Mouse (Mus musculus) left cerebral cortex, adult 8-10 months (tissue): ENCODE data around the gene AI661453. TPM values are rescaled to one million over a fixed set of nuclear protein-coding genes. Genes with fewer than 3 reads are reported as not detected.
"Not testable (repeated sequence)": the region's sequence is repeated elsewhere in the genome, so short reads cannot be mapped to it uniquely, and the experiment has no call there.

Experiments used
- DNase-seq, 2 experiments: peaks; one replicate each; pipeline ENCODE4 v3.0.0; 2022; ENCODE audit warnings: low spot score in 2 of 2
- total RNA-seq, 4 experiments: library from RNA; stranded (reverse); gene quantifications; 2 replicates each; pipeline ENCODE4 v1.2.4; 2022

The AI661453 gene
- total RNA-seq, result 1 to 10 TPM in 1 of 4 experiments, under 1 TPM in 3; 0.35 to 1.4 (median 0.64) TPM

GRCm38 (mm10) chr17:47436156-47436906 lies at the start of gene AI661453:
AI661453 (plus strand) TSS chr17:47436615.
- DNase-seq, result no peak

GRCm38 (mm10) chr17:47386649-47387048 lies 49.8 kb upstream of the AI661453 start:
- no peak for DNase-seq

GRCm38 (mm10) chr17:47394223-47394869 lies 42.1 kb upstream of the AI661453 start:
- DNase-seq, result no peak

GRCm38 (mm10) chr17:47395376-47395913 lies 41.0 kb upstream of the AI661453 start:
- DNase-seq, result no peak

- DNase-seq, result no peak
Observed at GRCm38 (mm10) chr17:47399091-47399490, 37.3 kb upstream of the AI661453 start.

- DNase-seq, result no peak
Observed at GRCm38 (mm10) chr17:47400451-47400850, 36.0 kb upstream of the AI661453 start, which contains the start of gene Guca1a. Guca1a (minus strand) TSS chr17:47400584.

DNA sequence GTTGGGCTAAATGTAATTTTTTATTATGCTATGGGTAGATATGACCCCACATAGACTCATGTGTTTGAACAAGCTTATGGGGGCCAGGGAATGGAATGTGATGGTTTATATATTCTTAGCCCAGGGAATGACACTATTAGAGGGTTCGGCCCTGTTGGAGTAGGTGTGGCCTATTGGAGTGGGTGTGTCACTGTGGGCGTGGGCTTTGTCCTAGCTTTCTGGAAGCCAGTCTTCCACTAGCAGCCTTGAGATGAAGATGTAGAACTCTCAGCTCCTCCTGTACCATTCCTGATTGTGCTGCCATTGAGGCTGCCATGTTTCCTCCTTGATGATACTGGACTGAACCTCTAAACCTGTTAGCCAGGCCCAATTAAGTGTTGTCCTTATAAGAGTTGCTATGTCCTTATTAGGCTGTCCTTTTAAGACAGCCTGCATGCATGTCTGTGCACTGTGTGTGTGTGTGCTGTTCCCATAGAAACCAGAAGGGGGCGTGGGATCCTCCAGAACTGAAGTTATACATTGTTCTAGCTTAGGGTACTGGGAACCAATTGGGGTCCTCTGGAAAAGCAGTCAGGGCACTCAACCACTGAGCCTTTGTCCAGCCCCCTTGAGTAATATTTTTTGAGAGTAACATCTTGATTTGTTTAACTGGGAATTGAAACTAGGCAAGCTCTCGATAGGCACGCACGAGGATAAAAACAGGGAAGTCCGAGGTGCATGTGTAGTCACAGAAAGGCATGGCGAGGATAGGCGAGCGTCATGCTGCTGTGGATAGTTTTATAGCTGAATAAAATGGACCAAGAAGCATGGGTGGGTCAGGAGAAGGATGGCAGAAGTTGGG lies 28.5 kb upstream of the AI661453 start:
- no peak for DNase-seq

DNA sequence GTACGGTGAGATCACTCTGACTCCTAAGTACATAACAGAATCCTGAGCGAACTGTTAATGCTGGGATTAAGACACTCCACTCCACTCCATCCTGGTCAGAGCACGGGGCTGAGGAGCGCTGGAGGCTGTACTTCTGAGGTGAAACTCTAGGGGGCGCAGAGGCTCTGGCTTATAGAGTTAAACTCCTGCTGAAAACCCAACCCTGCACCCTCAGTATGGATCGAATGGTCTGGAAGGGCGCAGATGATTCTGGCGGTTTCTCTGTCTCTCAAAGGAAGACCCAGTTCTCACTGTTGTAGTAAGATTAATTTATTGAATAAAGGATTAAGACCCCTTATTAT lies 27.9 kb upstream of the AI661453 start:
- no peak for DNase-seq

DNA sequence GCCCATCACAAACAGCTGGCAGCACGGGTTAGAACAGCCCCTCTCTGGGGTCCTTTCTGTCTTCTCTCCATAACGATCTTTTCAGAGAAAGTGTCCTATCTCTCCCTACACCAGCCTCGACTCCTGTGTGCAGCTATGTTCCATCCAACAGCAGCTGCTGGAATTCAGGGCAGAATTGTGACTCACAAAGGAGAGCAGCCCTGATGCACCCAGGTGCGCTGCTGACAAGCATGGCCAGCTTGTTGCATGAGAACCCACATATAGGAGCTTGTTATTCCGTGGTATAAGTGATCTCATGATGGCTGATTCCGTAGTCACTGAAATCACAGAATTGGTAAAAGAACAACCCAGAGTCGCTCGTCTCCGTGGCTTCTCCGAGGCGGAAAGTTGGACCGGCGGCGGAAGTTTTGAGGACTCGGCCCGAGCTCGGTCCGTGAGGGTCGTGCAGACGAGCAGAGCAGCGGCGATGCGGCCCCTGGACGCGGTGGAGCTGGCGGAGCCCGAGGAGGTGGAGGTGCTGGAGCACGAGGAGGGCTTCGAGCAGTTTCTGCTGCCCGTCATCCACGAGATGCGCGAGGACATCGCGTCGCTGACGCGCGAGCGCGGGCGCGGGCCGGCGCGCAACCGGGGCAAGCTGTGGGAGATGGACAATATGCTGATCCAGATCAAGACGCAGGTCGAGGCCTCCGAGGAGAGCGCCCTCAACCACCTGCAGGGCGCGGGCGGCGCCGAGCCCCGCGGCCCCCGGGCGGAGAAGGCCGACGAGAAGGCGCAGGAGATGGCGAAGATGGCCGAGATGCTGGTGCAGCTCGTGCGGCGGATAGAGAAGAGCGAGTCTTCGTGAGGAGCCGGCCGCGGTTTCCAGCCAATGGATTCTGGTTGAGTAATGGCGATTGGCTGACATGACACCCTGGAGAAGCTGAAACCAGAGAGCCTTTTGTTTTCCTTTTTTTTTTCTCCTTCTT lies 26.2 kb upstream of the AI661453 start:
- DNase-seq, result peak in 1 of 2 experiments; percentile 25

- no peak for DNase-seq
Observed at GRCm38 (mm10) chr17:47420195-47420594, 16.2 kb upstream of the AI661453 start.

DNA sequence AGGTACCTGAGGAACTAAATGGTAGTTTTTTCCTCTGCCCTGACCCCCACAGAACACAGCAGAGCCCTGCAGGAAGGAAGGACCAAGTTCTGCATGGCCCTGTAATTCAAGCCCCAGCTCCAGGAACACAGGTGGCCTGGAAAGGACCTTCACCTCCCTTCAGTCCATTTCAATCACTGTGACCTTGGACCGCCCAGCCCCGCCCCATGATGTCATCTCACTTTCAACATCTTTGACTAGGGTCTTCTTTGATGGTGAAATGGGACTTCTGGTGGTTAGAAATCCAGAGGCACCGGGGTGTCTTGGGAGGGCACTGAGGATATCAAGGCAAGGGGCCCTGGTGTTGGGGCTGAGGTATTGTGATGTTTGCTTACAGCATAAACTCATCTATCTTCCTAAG lies 14.8 kb upstream of the AI661453 start:
- DNase-seq, result no peak

DNA sequence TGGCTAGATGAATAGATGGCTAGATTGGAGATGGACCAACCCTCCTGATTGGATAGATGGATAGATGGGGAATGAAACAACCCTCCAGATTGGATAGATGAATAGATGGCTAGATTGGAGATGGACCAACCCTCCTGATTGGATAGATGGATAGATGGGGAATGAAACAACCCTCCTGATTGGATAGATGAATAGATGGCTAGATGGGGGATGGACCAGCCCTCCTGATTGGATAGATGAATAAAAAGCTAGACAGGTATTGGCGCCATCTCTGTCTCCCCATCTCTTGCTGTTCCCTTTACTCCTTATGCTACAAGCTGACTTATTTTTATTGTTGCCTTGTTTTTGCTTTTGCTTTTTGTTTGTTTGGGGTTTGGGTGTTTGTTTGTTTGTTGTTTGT lies 13.8 kb upstream of the AI661453 start:
- not testable (repeated sequence) for DNase-seq

- no peak for DNase-seq
Observed at GRCm38 (mm10) chr17:47424186-47424585, 12.2 kb upstream of the AI661453 start.

DNA sequence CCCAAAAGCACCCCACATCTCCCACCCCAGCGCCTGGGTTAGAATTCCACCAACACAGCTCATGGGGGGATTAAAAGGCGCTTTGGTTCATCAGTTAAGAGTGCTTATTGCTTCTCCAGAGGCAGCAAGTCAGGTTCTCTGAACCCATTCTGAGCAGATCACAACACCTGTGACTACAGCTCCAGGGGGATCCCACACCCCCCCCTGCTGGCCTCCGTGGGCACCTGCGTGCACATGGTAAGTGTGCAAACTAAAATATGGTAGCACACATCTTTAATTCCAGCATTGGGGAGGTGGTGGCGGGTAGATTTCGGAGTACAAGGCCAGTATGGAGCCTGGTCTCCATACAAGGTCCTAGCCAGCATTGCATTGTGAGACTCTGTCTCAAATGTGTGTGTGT lies 9.1 kb upstream of the AI661453 start:
- DNase-seq, result no peak

DNA sequence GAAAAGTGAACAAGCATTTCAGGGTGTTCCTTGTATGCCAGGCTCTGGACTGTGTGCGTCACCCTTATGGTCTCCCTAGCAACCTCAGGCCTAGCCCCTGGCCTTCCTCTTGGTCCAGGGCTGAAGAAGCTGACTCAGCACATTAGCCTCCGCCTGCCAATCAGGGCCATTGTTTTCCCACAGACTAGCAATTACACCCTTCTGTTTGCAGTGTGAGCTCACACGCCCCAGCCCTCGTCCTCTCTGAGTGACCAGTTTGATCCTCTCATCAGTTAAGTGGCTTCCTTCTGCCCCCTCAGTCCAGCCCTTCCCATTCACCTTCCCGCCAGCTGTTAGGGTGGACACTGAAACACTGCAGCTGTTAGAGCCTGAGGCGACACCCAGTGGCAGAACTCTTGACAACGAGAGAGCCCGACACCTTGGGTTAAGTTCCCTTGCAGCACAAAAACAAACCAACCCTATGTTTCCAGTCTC lies 7.5 kb upstream of the AI661453 start:
- no peak for DNase-seq

DNA sequence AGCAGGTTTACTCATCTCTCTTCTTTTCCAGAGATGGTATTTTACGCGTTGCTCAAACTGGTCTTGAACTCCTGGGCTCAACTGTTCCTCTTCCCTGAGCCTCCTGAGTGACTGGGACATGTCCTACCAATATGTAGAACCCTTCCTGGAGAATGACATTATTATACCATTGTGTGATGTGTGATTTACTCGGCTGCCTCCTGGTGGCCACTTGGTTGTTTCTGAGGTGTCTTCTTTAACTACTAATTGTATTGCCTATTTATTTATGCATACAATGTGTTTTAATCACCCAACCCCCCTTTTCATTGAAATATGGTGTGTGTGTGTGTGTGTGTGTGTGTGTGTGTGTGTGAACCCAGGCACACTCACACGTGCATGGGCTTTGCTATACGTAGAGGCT lies 5.6 kb upstream of the AI661453 start:
- no peak for DNase-seq

DNA sequence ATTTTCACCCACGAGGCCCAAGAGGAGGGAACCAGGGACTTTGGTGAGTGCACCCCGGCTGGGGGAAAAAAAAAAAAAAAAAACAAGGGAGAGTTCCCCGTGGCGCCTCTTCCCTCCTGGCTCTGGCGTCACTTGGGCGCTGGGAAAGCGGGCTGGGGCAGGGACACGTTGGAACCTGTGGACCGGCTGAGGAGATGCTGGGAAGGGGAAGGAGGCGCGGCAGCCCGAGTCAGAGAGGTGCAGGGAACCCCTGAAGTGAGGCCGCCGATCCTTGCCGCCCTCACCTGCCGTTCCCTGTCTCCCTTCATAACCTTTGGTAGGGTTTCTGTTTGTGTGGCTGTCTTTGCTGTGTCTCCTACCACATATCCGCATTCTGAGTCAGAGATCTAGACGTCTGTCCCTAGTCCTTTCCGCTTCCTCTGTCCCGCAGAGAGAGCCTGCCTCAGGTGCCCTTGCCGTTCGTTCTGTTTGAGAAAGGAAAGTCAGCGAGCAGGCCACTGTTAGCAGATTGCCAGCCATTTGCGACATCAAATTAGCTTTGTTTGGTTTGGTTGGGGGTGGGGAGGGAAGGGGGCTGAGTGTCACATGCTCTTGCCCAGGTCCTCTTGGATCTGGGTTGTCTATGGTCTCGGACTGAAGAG lies 612 bp downstream of the AI661453 start, which contains the start of gene 1700001C19Rik:
Gene 1700001C19Rik (minus strand): TSS at position 470 of the 641 bp plus-strand sequence.
- no peak for DNase-seq

- no peak for DNase-seq
Observed at GRCm38 (mm10) chr17:47438611-47439010, 2.2 kb downstream of the AI661453 start.

GRCm38 (mm10) chr17:47439396-47440028 lies 3.1 kb downstream of the AI661453 start:
- DNase-seq, result no peak
